Mouse (Mus musculus): ENCODE data around the gene Fastk. TPM values are rescaled to one million over a fixed set of nuclear protein-coding genes. Genes with fewer than 3 reads are reported as not detected.

Fastk gene
- total RNA-seq (2015; ENCODE audit: low replicate concordance) (9.2 and 25.1 TPM in 2 replicates), total RNA-seq (2017; ENCODE audit: low replicate concordance) (4.3 and 9.1 TPM in 2 replicates)

DNA sequence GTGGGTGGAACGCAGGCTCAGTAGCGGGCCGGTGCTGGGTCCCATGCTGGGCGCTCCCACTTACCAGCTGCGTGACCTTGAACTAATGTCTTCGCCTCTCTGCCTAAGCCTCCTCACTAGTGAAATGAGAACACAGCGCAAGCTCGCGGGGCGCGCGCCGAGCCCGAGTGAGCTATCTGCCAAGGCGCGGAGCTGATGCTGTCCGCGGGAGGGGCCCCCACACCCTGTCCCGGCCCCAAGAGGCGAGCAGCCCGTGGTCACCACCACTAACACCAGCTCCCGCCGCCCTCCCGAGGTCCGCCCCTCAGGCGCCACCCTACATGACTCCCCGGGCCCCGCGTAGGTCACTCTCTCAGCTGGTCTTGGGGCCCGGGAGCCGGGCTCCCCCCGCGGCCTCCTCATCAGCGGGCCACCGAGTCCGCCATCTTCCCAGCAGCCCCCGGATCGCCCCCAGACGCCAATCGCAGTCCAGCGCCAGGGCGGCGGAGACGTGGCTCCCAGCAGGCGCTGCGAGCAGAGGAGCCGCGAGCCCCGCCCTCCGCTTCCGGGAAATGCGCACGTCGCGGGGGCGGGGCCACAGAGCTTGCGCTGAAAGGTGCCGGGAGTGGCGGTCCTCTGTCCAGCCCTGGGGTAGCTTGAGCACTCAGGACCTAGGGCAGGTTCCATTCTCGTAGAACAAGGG, at the start of gene Fastk:
TSS of gene Fastk (minus strand) at position 542 of the 682 bp plus-strand sequence.
- peak; percentile 88 for ATAC-seq (replicated peaks; ENCODE audit: low FRiP score, poor library complexity, severe bottlenecking)

DNA sequence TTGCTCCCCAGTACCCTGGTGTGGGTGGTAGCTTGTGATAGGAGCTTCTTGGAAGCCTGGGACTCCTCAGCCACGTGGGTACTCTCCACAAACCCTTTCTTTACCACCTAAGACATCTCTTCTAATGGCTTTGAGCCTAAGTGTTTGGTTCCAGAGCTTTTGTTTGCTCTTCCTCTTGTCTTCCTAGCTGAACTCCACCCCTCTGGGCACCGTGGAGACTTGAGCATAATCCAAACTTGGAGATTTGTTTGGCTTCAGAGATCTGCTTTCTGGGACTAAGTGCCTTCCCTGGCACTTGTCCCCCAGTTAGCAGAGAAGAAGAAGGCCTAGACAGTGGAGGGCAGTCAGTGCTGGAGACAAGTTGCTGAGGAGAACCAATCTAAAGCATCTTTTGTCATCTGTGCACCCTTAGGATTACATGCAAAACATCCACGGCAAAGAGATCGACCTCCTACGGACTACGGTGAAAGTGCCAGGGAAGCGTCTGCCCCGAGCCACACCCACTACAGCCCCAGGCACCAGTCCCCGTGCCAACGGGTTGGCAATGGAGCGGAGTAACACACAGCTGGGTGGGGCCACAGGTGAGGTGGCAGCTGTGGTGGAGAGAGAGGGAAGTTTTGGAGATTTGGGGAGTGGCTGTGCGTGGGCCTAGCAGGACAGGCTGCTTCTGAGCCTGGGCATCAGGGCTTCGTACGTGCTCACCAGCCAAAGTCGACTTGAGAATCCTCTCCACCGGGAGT, 47.6 kb upstream of the Fastk start:
- no peak for ATAC-seq (replicated peaks; ENCODE audit: low FRiP score, poor library complexity, severe bottlenecking)

DNA sequence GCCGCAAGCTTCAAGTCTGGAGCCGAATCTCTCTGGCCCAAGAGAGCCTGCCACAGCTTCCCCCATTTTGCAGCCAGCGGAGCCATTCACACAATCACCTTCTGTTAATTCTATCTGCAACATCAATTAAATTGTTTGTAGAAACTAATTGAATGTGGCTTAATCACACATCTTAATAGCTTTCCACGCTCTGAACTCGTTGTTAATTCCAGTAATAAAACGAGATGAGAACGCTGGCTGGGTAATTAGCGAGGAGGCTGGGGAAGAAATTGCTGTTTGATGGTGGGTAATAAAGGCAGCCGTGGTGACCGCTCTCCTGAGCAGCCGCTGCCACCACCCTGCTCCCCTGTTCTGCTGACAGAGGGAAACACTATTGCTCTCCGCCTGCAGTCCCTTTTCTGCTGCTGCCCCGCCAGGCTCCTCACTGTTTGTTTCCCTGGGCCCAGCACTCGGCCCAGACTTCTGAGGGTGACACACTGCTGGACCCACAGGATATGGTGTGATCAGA, 45.4 kb upstream of the Fastk start:
- no peak for ATAC-seq (replicated peaks; ENCODE audit: low FRiP score, poor library complexity, severe bottlenecking)

DNA sequence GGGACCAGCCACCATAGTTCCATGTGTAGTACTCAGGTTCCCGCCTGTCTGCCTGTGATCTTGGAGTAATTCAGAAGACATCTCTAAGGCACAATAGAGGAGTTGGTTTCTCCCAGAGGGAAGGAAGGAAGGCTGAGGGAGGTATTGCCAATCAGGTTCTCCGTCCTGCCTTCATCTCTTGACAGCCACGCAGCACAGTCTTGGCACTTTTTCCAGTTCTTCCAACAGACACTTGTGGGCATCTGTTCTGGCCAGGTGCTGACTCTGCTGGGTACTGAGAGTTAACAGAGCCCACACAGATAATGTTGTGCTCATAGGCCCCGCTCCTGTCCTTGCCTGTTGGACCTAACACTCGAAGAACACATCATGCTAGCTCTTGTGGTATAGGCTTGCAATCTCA, 41.7 kb upstream of the Fastk start:
- no peak for ATAC-seq (replicated peaks; ENCODE audit: low FRiP score, poor library complexity, severe bottlenecking)

DNA sequence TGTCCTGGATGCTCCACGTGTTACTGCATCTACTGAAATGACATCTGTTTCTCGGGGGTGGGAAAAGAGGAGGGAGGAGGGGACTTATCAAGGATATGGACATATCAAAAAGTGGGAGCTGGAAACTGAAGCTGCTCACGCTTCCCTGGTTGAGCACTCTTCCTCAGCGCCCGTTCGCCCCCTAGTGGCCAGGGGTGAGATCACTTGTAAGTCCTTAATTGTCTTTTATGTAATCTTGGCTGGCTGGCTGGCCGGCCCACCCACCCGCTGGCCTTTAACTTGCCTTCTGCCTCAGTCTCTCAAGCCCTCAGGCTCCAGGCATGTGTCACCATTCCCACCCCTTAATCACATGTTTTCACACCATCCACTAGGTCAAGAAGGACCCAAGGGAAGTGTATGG, 41.0 kb upstream of the Fastk start:
- ATAC-seq (replicated peaks; ENCODE audit: low FRiP score, poor library complexity, severe bottlenecking) = peak; percentile 71

DNA sequence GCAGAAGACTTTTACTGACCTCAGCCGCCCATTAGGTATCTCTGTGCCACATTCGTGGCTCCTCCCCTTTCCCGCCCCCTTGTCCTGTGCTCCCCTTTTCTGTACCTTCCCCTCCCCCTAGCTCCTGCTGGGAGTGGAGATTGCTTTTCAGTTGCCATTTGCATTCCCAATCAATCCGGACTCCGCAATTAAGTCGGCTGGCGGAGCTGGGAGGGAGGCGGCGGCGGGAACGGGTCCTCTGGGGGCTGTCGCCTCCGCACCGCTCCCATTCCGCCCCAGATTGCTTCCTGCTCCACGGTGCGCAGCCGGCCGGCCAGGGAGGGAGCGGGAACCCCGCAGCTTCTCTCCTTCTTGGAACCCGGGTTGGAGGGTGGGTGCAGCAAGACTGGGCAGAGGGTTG, 39.9 kb upstream of the Fastk start:
- no peak for ATAC-seq (replicated peaks; ENCODE audit: low FRiP score, poor library complexity, severe bottlenecking)

DNA sequence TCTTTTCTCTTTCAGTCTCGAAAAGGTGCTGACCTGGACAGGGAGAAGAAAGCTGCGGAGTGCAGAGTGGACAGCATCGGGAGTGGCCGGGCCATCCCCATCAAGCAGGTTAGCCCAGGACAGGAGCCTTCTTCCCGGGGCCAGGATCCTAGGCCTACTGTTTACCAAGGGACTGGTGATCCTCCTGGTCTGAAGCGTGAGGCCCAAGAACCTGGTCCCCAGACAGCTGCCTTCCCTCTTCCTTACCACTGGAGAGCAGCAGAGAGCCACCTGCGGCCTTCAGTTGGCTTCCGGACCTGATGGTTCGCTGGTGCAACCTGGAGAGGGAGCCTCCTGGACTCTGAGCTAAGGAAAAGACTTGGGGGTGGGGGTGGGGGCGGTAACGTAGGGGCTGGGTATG, 38.2 kb upstream of the Fastk start:
- ATAC-seq (replicated peaks; ENCODE audit: low FRiP score, poor library complexity, severe bottlenecking) = no peak

DNA sequence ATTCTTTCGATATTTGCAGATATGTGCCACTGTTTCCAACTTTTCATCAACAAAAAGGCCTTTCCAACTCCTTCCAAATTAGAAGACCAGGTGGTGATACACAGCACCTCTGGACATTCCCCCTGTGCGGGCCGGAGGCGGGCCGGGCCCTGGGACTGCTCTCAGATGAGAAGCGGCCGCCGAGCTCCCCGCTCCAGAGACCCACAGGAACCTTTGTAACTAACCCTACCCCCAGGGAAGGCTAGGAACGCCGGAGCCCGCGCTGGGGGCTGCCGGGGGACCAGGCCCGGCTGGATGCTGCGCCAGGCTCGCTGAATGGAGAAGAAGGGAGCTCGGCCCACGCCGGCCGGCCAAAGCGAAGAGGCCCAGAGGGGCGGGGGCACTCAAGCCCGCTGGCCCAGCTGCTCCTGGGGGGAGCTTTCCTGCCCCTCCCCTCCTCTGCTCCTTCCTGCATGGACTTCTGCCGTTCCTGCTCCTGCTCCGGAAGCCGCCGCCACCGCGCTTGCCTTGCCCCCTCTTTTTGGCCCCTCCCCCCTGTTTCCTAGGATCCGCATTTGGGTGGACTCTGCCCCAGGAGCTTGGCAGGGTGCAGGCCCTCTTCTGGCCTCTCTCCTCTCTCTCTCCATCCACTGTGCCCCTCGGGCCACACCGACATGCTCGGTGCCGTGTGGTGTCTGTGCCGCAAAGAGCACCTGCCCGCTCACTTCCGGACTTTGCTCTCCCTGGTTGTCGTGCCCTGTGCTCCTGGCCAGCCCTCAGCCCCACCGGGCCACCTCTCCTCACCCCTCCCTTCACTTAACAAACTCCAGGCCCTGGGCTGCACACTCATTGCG, 37.4 kb upstream of the Fastk start:
- no peak for ATAC-seq (replicated peaks; ENCODE audit: low FRiP score, poor library complexity, severe bottlenecking)

DNA sequence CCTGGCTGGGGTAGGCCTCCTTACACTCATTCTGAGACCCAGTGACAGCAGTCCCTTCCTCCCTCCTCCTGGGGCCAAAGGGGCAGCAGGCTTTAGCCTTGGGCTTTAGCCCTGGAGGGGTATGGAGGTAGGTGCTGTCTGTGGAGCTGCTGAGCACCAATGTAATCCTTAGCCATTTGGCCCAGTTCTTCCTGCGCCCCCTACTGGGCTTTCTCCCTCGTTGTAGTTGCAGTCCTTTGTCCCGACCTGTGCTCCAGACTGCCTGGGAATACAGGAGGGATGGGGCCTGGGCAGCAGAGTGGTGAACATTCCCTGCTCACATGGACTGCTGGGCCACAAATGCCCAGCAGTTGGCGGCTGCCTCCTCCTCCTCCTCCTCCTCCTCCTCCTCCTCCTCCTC, 36.6 kb upstream of the Fastk start:
- ATAC-seq (replicated peaks; ENCODE audit: low FRiP score, poor library complexity, severe bottlenecking) = no peak

DNA sequence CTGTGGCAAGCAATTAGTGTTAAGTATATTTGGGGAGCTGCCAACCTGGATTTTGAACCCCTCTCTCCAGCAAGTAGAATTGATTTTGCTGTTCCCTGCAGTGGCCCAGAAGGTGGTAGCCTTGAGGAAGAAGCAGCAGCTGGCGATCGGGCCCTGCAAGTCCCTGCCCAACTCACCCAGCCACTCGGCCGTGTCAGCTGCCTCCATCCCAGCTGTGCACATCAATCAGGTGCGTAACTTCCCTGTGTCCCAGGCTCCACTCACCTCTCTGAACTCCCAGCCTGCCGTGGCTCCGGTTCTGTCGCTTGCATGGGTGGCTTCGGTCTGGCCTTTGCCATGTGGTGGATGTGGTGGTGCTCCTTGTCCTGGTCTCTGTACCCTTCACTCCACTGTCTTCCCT, 32.8 kb upstream of the Fastk start:
- ATAC-seq (replicated peaks; ENCODE audit: low FRiP score, poor library complexity, severe bottlenecking) = no peak

DNA sequence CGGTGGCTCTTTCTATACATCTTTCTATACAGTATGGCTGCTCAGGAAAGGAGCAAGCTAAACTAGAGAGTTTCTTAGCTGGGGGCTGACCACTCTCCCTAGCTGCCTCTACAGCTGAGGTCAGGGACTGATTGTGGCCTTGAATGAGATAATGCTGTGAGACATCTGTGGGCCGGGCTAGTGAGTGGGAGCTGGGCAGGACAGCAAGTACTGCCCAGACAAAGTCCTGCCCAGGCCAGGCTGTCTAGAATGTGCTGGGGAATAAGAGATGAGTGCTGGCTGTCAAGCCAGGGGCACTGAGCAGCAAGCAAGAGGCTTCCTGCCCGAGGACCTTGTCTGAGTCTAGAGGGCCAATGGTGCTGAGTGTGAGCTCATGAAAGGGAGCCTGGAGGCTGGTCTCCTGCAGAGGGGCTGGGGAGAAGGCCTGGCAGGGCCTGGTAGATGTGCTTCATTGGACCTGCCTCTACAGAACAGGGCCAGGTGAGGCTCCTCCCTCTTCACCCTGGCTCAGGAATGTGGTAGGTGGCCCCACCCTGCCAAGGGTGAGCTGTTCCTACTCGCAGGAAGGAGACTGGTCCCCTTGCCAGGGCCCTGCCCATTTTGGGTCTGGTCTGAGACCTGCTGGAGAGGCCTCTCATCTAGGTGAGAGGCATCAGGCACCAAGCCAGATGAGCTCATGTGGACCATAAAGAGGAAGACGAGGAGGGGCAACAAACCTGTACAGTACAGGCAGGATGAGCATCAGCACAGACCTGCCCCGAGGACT, 30.6 kb upstream of the Fastk start:
- no peak; the same call in 1 of the 2 replicates for ATAC-seq (replicated peaks; ENCODE audit: low FRiP score, poor library complexity, severe bottlenecking)

DNA sequence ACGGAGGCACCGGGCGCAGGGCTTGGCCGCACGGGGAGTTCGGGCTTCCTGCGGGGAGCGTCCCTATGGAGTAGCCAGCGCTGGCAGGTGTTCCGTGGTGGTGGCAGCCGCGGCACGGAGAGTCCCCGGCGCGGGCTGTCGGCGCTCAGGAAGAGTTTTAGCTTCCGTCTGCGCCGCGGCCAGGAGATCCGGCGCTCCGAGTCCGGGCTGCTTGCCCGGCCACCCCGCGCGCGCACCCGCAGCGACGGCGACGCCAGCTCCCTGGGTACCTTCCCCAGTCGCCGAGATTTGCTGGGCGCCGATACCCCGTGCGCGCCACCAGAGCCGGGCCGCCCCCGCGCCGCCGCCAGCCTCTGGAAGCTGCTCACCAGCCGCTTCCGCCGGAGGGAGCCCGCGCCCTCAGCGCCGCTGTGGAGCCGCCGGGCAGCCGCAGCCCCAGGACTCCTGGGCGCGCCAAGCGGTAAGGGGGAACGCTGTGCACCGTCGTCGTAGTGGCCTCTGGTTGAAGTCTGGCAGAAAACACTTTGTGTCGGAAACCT, 29.7 kb upstream of the Fastk start:
- ATAC-seq (replicated peaks; ENCODE audit: low FRiP score, poor library complexity, severe bottlenecking) = no peak

DNA sequence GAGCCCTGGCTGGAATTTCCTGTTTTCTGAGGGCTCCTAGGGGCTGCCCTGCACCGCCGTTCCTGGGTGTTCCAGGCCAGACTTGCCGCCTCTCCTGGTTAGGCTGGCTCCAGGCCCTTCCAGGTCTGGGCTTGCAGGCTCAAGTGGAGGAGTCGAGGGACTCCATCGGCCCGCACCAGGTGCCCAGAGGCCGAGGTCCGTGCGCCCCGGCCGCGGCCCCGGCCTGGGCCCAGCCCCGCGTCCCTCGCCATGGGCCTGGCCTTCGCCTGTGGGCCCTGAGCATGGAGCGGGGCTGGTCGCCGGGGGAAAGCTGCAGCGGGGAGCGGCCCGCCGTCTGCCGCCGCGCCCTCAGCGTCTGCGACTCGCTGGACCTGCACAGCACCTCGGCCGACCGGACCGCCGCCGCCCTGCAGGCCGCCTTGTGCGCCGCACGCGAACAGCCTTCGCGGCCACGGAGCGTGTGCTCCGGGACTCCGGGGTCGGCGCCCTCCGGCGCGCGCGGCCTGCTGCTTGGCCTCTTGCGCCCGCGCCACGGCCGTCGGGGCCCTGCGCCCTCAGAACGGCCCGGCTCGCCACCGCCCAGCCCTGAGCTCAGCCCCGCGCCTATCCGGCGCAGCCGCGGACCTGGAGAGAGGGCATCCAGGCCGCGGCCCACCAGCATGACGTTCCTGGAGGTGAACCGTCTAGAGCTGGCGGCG, 29.1 kb upstream of the Fastk start:
- ATAC-seq (replicated peaks; ENCODE audit: low FRiP score, poor library complexity, severe bottlenecking) = no peak

DNA sequence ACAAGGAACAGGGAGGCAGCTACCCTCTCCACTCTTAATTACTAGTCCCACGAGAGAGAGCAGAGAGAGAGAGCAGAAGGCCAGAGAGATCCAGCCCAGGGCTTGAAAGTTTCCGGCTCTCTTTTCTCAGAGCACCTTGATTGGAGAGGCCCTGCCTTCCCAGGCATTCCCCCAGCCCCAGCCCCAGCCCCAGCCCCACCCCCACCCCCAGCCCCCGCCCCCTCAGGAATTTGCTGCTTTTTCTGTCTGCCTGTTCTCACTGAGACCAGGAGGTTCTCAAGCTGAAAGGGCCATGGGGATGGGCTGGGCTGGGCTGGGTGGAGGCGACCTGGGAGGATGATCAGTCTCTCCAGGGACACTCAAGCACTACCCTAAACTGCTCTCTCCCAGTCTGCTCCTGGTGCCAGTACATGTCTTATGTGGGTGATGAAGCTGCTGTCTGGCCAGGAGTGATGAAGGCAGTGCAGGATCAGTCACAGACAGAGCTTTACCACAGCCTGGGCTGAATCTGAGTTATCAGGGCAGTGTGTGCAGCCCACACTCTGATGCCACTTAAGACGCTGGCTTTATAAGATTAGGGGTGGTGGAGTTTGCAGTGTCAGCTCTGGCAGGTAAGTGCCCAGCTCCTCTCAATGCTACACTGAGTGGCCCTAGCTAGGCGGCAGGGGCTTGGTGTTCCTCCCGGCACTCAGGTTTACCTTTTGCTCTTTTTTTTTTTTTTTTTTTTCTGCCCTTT, 28.0 kb upstream of the Fastk start:
- no peak for ATAC-seq (replicated peaks; ENCODE audit: low FRiP score, poor library complexity, severe bottlenecking)

DNA sequence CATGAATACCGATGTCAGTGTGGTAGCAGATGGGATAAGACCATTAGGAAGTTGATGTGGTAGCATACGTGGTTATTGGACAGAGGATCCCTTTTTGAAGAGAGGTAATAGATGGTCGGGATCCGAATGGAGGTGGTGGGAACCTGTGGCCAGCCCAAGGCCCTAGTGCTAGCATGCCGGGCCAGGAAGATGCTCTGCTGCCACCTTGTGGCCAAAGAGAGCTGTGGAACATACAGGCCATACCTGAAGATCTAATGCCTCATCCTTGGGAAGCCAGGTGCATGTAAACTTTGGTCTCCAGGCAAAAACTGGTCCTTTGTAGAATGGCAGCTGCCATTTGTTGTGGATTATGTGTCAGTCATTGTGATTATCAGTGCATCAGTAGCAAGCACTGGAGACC, 25.5 kb upstream of the Fastk start:
- peak; percentile 84 for ATAC-seq (replicated peaks; ENCODE audit: low FRiP score, poor library complexity, severe bottlenecking)

DNA sequence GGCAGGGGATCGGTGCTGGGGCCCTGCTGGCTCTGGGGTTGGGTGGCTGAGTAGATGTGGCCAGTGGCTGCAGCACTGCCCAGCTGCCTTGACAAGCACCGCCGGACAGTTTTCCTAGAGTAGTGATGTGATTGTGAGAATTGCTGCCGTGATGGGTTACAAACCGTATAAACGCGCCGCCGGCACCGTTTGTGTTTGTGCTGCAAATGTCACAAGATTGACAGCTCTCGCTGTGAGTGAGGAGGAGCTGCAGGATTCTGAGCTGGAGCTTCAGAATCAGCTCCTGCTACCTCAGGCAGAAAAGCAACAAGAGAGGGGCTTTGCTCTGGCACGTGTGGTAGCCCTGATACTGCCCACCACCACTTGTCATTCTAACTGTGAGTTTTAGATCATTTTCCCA, 21.7 kb upstream of the Fastk start:
- ATAC-seq (replicated peaks; ENCODE audit: low FRiP score, poor library complexity, severe bottlenecking) = no peak

DNA sequence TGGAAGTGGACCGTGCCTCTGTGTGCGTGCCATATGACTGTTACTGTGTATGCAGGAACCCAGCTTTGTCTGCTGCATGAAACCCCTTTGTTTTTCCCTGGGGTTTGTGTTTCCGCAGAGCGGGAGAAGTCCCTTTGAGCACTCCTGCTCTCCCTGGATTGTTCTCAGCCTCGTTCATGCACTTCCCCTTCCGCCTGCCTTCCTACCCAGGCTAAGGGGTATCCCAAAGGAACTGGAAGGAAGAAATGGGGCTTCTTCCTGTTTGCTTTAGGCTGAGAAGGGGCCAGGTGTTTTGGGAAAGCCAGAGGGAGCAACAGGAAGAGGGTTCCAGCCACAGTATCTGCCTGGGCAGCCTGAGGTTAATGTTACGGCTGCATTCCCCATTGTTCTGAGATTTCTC, 10.5 kb upstream of the Fastk start:
- ATAC-seq (replicated peaks; ENCODE audit: low FRiP score, poor library complexity, severe bottlenecking) = no peak

DNA sequence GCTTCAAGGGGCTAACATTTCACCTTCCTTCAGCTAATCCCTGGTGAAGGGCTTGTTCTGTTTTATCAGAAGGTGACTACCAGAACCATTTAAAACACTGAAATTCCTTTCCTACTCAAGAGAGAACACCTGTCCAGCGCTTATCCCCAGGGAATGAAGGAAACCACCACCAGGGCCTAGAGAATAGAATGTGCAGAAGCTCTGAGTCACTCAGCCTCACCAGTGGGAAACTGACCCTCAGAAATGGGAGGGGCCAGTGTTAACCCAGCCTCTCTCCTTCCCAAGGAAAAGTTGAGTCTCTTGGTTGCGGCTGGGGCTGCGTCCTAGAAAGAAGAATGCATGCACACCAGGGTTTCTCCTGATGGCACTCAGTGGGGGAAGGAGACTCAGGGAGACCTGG, 10.0 kb upstream of the Fastk start:
- no peak for ATAC-seq (replicated peaks; ENCODE audit: low FRiP score, poor library complexity, severe bottlenecking)

All from erythroblast, adult 5-6 weeks (primary cell).